Mouse (Mus musculus) hindbrain, embryonic 12.5 days (tissue): ENCODE results near the gene Sec61b. TPM values are rescaled to one million over a fixed set of nuclear protein-coding genes. Genes with fewer than 3 reads are reported as not detected.
A peak's percentile ranks its signal among the peaks of the same experiment; 100 is the strongest.

Source experiments
- ATAC-seq: fragments of 200-750 bp; cut with Nextera tagmentation; 2 replicates; pipeline ENCODE4 v1.8.0; 2017; ENCODE audit warnings: moderate TSS enrichment; ENCODE audit not compliant: low FRiP score
- H3K27ac ChIP-seq: fragments of 300-500 bp; sonication (generic); 2 replicates; pipeline ENCODE4 v1.5.1; 2016; ENCODE audit warnings: mild to moderate bottlenecking
- H3K27me3 ChIP-seq: fragments of 300-500 bp; sonication (generic); 2 replicates; pipeline ENCODE4 v1.6.1; 2016; ENCODE audit warnings: mild to moderate bottlenecking
- H3K36me3 ChIP-seq: fragments of 300-500 bp; sonication (generic); 2 replicates; pipeline ENCODE4 v1.6.1; 2016; ENCODE audit warnings: mild to moderate bottlenecking
- H3K4me1 ChIP-seq: fragments of 300-500 bp; sonication (generic); 2 replicates; pipeline ENCODE4 v1.6.1; 2016
- H3K4me2 ChIP-seq: fragments of 300-500 bp; sonication (generic); replicated peaks from 2 replicates; pipeline ENCODE4 v1.6.1; 2016; ENCODE audit warnings: mild to moderate bottlenecking
- H3K4me3 ChIP-seq: fragments of 300-500 bp; sonication (generic); 2 replicates; pipeline ENCODE4 v1.5.1; 2016; ENCODE audit warnings: mild to moderate bottlenecking
- H3K9ac ChIP-seq: fragments of 300-500 bp; sonication (generic); 2 replicates; pipeline ENCODE4 v1.6.1; 2016; ENCODE audit warnings: mild to moderate bottlenecking, moderate library complexity
- H3K9me3 ChIP-seq: fragments of 300-500 bp; sonication (generic); replicated peaks from 2 replicates; pipeline ENCODE4 v1.6.1; 2016; ENCODE audit warnings: mild to moderate bottlenecking
- whole genome bisulfite sequencing: fragments of 180-500 bp; shearing (Covaris S2); methylation state at CpG from one replicate; pipeline ENCODE4 v1.1.7; 2016; 5-methylcytosine and 5-hydroxymethylcytosine counted together
- polyA plus RNA-seq: library from polyadenylated mRNA; unstranded; fragments of >200 nt; fragmentation: Nextera tagmentation; extraction: Ambion mirVana; gene quantifications from 2 replicates; pipeline ENCODE4 v1.2.1, GENCODE M21; 2016

Gene Sec61b
- polyA plus RNA-seq, 1 experiment from 2014 or later, result 347 TPM

DNA sequence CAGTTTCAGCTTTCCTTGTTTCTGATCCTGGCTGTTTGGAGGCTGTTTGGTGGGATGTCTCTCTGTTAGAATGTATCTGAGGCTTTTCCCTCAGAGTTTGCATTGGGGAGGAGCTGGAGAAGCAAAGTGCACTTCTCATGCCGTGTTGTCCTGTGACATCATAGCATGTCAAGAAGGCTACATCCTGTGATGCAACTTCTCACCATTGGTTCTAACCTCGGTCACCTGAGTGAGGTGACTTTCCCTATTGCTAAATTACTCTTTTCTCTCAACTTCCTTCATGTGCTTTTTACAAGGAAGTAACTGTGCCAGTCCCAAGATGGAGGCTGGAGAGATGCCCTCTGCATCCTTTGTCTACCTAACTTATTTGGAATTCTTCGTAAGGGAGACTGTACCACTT, 25.9 kb upstream of the Sec61b start:
- WGBS, result 89% methylated on average over 3 of the region's 3 CpGs
- Histone ChIP-seq H3K27me3 (no peaks in the 10 kb centered on the region), H3K4me3 (no peak overlapping the region), H3K27ac (no peak overlapping the region), H3K36me3 (no peaks in the 10 kb centered on the region), H3K9me3 (no peaks in the 10 kb centered on the region), H3K4me2 (no peak overlapping the region), H3K9ac (no peak overlapping the region), H3K4me1 (peaks cover 11% of the 10 kb centered on the region; the same call in 1 of the 2 replicates)
- no peak for ATAC-seq

DNA sequence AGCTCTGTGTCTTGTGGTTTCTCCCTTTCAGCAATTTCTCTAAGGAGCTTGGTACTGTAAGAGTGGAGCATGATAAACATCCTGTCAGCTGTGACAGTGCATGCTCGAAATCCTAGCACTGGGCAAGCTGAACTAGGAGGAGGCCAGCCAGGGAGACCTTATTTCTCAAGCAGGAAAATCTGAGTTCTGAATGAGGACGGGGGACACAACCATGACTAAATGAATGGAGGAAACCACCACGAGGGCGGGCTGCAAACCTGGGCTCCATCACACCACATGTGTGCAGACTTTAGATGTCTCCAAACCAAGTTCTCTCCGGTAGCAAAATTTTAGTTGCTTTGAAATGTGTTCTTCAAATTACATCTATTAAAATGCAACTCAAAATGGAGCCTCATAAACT, 25.3 kb upstream of the Sec61b start:
- no peak for ATAC-seq
- Histone ChIP-seq H3K36me3 (no peaks in the 10 kb centered on the region), H3K27me3 (no peaks in the 10 kb centered on the region), H3K4me1 (peaks cover 11% of the 10 kb centered on the region; the same call in 1 of the 2 replicates), H3K9ac (no peak overlapping the region), H3K4me3 (no peak overlapping the region), H3K9me3 (no peaks in the 10 kb centered on the region), H3K4me2 (no peak overlapping the region), H3K27ac (no peak overlapping the region)
- 49% methylated on average over 5 of the region's 5 CpGs for WGBS

- H3K4me1 ChIP-seq, result peaks cover 11% of the 10 kb centered on the region; the same call in 1 of the 2 replicates
- WGBS, result 16% methylated on average over 18 of the region's 18 CpGs
- H3K27me3 ChIP-seq, result no peaks in the 10 kb centered on the region
- H3K4me2 ChIP-seq, result peak overlapping the region; percentile 24
- peak; percentile 90 for ATAC-seq
- H3K36me3 ChIP-seq, result no peaks in the 10 kb centered on the region
- H3K27ac ChIP-seq, result peak overlapping the region; percentile 52; the same call in 1 of the 2 replicates
- no peaks in the 10 kb centered on the region for H3K9me3 ChIP-seq
- H3K4me3 ChIP-seq, result no peak overlapping the region
- no peak overlapping the region for H3K9ac ChIP-seq
Measured at GRCm38 (mm10) chr4:47449586-47450522, 24.6 kb upstream of the Sec61b start.

- H3K27me3 ChIP-seq, result no peaks in the 10 kb centered on the region
- no peaks in the 10 kb centered on the region for H3K4me1 ChIP-seq
- H3K9ac ChIP-seq, result no peak overlapping the region
- H3K9me3 ChIP-seq, result peaks cover 16% of the 10 kb centered on the region; the same call in 1 of the 2 replicates
- no peak for ATAC-seq
- 95% methylated on average over 2 of the region's 2 CpGs for WGBS
- no peak overlapping the region for H3K27ac ChIP-seq
- no peak overlapping the region for H3K4me2 ChIP-seq
- H3K4me3 ChIP-seq, result no peak overlapping the region
- peaks cover 67% of the 10 kb centered on the region for H3K36me3 ChIP-seq
Measured at GRCm38 (mm10) chr4:47467196-47467595, 7.3 kb upstream of the Sec61b start.

DNA sequence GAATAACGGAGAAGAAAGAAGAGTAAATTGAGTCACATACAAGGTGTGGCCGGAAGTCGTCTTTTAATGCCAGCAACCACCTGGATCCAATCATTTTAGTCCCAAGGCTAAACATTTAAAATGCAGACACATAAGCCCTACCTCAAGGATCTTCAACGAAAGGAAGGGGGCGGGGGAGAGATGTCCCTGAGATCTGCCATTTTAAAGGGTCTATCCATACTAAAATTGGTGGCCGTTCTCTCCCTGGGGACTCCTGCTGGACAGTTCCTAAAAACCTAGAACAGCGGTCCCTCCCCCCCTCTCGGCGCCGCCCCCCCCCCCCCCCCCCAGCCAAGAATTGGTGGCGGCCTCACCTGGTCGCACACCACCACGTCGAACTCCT, 881 bp upstream of the Sec61b start:
- H3K9me3 ChIP-seq, result peaks cover 7% of the 10 kb centered on the region; the same call in 1 of the 2 replicates
- peaks cover 15% of the 10 kb centered on the region for H3K4me1 ChIP-seq
- no peaks in the 10 kb centered on the region for H3K27me3 ChIP-seq
- H3K9ac ChIP-seq, result peak overlapping the region; percentile 76
- 2% methylated on average over 9 of the region's 14 CpGs for WGBS
- H3K4me3 ChIP-seq, result peak overlapping the region; percentile 73
- H3K36me3 ChIP-seq, result peaks cover 56% of the 10 kb centered on the region
- no peak; the same call in 1 of the 2 replicates for ATAC-seq
- peak overlapping the region; percentile 74 for H3K4me2 ChIP-seq
- H3K27ac ChIP-seq, result peak overlapping the region; percentile 94

GRCm38 (mm10) chr4:47474730-47475643, 529 bp downstream of the Sec61b start:
- Histone ChIP-seq H3K27ac (peak overlapping the region; percentile 94), H3K4me1 (peaks cover 15% of the 10 kb centered on the region), H3K9me3 (no peaks in the 10 kb centered on the region), H3K4me2 (peak overlapping the region; percentile 74), H3K27me3 (no peaks in the 10 kb centered on the region), H3K36me3 (peaks cover 53% of the 10 kb centered on the region), H3K9ac (peak overlapping the region; percentile 76), H3K4me3 (peak overlapping the region; percentile 73)
- ATAC-seq, result no peak; the same call in 1 of the 2 replicates
- WGBS, result 13% methylated on average over 31 of the region's 31 CpGs

DNA sequence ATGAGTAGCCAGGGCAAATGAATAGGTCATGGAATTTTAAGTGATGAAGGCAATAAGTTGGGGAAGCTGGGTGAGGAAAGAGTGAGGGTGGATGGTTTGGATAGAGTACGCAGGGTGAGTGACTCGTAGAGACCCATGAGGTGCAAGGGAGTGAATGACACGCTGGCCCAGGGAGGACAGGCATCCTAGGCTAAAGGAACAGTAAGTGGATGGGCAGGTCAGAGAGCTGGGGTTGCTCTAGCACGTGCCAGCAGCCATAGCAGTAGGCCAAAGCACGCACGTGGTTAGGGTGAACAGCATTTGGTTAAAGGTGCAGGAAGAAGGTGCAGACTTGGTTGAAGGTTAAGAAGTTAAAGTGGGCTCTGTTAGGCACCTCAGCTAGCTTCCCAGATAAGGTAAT, 3.1 kb downstream of the Sec61b start:
- Histone ChIP-seq H3K4me3 (no peak overlapping the region), H3K27ac (no peak overlapping the region), H3K9me3 (no peaks in the 10 kb centered on the region), H3K4me1 (peaks cover 13% of the 10 kb centered on the region), H3K9ac (no peak overlapping the region), H3K27me3 (no peaks in the 10 kb centered on the region), H3K4me2 (no peak overlapping the region), H3K36me3 (peaks cover 54% of the 10 kb centered on the region)
- no peak for ATAC-seq
- WGBS, result 93% methylated on average over 6 of the region's 6 CpGs

DNA sequence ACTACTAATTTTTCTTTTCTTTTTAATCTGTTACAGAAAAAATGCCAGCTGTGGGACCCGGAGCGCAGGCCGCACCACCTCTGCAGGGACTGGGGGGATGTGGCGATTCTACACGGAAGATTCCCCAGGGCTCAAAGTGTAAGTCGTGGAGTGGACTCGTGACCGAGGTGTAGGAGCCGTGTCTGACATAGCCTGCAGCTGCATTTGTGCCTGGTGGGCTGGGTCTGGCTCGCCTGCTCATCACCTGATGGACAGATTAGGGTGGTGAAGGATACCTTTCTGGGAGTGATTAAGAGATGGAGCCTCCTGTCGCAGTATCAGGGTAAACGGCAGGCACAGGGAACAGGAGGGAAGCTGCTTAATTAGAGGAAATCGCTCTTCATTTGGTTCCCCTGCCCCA, 5.6 kb downstream of the Sec61b start:
- no peak for ATAC-seq
- Histone ChIP-seq H3K4me3 (no peak overlapping the region), H3K9ac (no peak overlapping the region), H3K9me3 (no peaks in the 10 kb centered on the region), H3K27ac (no peak overlapping the region), H3K27me3 (no peaks in the 10 kb centered on the region), H3K4me2 (no peak overlapping the region), H3K4me1 (peaks cover 7% of the 10 kb centered on the region), H3K36me3 (peaks cover 68% of the 10 kb centered on the region)
- 94% methylated on average over 13 of the region's 13 CpGs for WGBS

GRCm38 (mm10) chr4:47480576-47480975, 6.1 kb downstream of the Sec61b start:
- Histone ChIP-seq H3K4me2 (no peak overlapping the region), H3K9ac (no peak overlapping the region), H3K27ac (no peak overlapping the region), H3K4me3 (no peak overlapping the region), H3K36me3 (peaks cover 68% of the 10 kb centered on the region), H3K9me3 (no peaks in the 10 kb centered on the region), H3K27me3 (no peaks in the 10 kb centered on the region), H3K4me1 (peaks cover 2% of the 10 kb centered on the region)
- WGBS, result 97% methylated on average over 9 of the region's 9 CpGs
- ATAC-seq, result no peak

GRCm38 (mm10) chr4:47491243-47491642, 16.8 kb downstream of the Sec61b start:
- peaks cover 11% of the 10 kb centered on the region for H3K4me1 ChIP-seq
- no peak for ATAC-seq
- no peak overlapping the region for H3K27ac ChIP-seq
- no peaks in the 10 kb centered on the region for H3K9me3 ChIP-seq
- H3K36me3 ChIP-seq, result no peaks in the 10 kb centered on the region
- no peak overlapping the region for H3K4me2 ChIP-seq
- no peaks in the 10 kb centered on the region for H3K27me3 ChIP-seq
- no peak overlapping the region for H3K9ac ChIP-seq
- H3K4me3 ChIP-seq, result no peak overlapping the region
- WGBS, result 79% methylated on average over 6 of the region's 6 CpGs

DNA sequence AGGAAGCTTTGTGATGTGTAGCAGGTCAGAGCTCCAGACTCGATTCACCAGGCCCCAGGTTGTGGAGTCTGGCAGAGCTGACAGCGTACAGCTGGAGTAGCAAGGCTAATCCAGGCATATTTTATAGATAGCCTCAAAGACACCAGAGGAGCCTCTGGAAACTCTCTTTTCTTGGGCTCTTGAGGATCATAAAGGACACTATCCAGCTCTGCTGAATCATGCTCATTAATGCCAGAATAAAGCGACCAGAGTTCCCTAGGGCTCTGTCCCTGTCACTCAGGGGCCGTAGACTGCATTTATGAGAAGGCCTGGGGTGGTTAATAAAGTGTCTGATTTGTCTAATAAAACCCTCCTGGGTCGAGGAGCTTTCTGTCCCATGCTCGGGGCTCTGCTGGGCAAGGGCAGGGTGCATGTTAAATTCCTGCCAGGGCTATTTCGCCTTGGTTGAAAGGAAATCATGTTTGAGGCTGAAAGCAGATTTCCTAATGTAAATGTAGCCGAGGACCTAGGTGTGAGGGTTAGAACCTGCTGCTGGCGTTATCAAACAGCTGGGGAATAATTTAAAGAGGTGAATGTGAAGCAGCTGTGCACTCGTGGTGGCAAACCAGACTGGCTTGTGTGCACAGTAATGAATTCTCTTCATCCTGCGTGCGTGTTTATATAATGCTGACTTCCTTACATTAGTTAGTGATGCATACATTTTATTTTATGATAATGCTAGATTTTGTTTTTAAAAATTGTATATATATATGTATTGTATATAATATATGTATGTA, 18.0 kb downstream of the Sec61b start:
- 41% methylated on average over 12 of the region's 12 CpGs for WGBS
- Histone ChIP-seq H3K36me3 (no peaks in the 10 kb centered on the region), H3K4me1 (peaks cover 11% of the 10 kb centered on the region), H3K27ac (peak overlapping the region; percentile 48; the same call in 1 of the 2 replicates), H3K9ac (no peak overlapping the region), H3K4me3 (no peak overlapping the region), H3K27me3 (no peaks in the 10 kb centered on the region), H3K4me2 (no peak overlapping the region), H3K9me3 (no peaks in the 10 kb centered on the region)
- peak; percentile 68 for ATAC-seq
